Mouse (Mus musculus) brain, embryonic 14.5 days (tissue): ENCODE results near the gene Gfi1.

Experiments used
- CTCF ChIP-seq: fragments of 200-500 bp; IDR thresholded peaks from 2 replicates; pipeline ENCODE4 v1.5.1; 2012; ENCODE audit warnings: inconsistent platforms, mild to moderate bottlenecking, moderate library complexity, borderline replicate concordance; ENCODE audit not compliant: insufficient read depth, insufficient read length; ENCODE audit errors: extremely low read depth
- POLR2A ChIP-seq: fragments of 200-500 bp; IDR thresholded peaks from 2 replicates; pipeline ENCODE4 v1.6.1; 2012; ENCODE audit warnings: mild to moderate bottlenecking, inconsistent platforms, borderline replicate concordance; ENCODE audit not compliant: poor library complexity, insufficient read depth, insufficient read length, severe bottlenecking; ENCODE audit errors: extremely low read depth

DNA sequence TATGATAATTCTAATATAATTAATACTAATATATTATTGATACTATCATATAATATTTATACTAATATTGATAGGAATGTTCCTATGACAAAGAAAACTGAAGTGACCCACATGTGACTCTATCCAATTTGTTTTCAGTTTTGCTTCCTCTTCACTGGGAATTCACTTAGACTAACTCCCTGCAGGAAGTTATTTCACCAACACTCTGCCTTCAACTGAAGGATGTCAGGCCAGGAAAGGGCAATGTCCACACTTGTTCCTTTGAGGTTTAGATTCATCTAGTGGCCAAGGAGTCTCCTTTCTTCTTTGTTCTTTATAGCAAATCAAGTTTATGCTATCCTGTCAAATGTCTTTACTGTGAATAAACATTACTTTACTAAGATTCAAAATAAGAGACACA lies 37.8 kb upstream of the Gfi1 start:
- TF ChIP-seq CTCF, result no peak
- TF ChIP-seq POLR2A, result no peak
